Mouse (Mus musculus) embryonic facial prominence, embryonic 10.5 days (tissue): ENCODE data around the gene Xxylt1. TPM values are rescaled to one million over a fixed set of nuclear protein-coding genes. Genes with fewer than 3 reads are reported as not detected.

Experiments used
- DNase-seq: peaks from one replicate; pipeline ENCODE4 v3.0.0-alpha.2; 2017; ENCODE audit warnings: low spot score
- H3K27ac ChIP-seq: fragments of 300-500 bp; sonication (generic); replicated peaks from 2 replicates; pipeline ENCODE4 v1.5.1; 2016; ENCODE audit warnings: mild to moderate bottlenecking
- H3K27me3 ChIP-seq: fragments of 300-500 bp; sonication (generic); replicated peaks from 2 replicates; pipeline ENCODE4 v1.6.1; 2016; ENCODE audit warnings: low read depth, mild to moderate bottlenecking; ENCODE audit not compliant: poor library complexity, severe bottlenecking
- H3K36me3 ChIP-seq: fragments of 300-500 bp; sonication (generic); replicated peaks from 2 replicates; pipeline ENCODE4 v1.6.1; 2016; ENCODE audit warnings: mild to moderate bottlenecking, moderate library complexity
- H3K4me1 ChIP-seq: fragments of 300-500 bp; sonication (generic); 2 replicates; pipeline ENCODE4 v1.6.1; 2016
- H3K4me3 ChIP-seq: fragments of 300-500 bp; sonication (generic); 2 replicates; pipeline ENCODE4 v1.5.1; 2016; ENCODE audit warnings: mild to moderate bottlenecking, moderate library complexity
- H3K9me3 ChIP-seq: fragments of 300-500 bp; sonication (generic); 2 replicates; pipeline ENCODE4 v1.6.1; 2016; ENCODE audit warnings: mild to moderate bottlenecking
- WGBS: fragments of 180-500 bp; shearing (Covaris S2); methylation state at CpG from one replicate; pipeline ENCODE4 v1.1.7; 2016; 5-methylcytosine and 5-hydroxymethylcytosine counted together
- polyA plus RNA-seq: library from polyadenylated mRNA; unstranded; fragments of >200 nt; fragmentation: Nextera tagmentation; extraction: Ambion mirVana; gene quantifications from 2 replicates; pipeline ENCODE4 v1.2.1, GENCODE M21; 2016

Xxylt1 gene
- 14.5 and 16.3 TPM in 2 replicates for polyA plus RNA-seq

- Histone ChIP-seq H3K4me3 (peak within 1 kb of the TSS; percentile 84), H3K27ac (peak within 1 kb of the TSS; percentile 91), H3K4me1 (peaks cover 29% of the 10 kb centered on the region), H3K9me3 (no peaks in the 10 kb centered on the region), H3K27me3 (no peaks in the 10 kb centered on the region), H3K36me3 (peaks cover 10% of the 10 kb centered on the region)
- under 1% methylated on average over 54 of the region's 54 CpGs for WGBS
- DNase-seq = peak; percentile 96
Observed at GRCm38 (mm10) chr16:31081125-31081664, at the start of gene Xxylt1. Gene Xxylt1 (minus strand): TSS chr16:31081432.

- no peaks in the 10 kb centered on the region for H3K9me3 ChIP-seq
- WGBS = 86% methylated on average over 5 of the region's 5 CpGs
- peaks cover 33% of the 10 kb centered on the region for H3K36me3 ChIP-seq
- H3K4me3 ChIP-seq = no peak overlapping the region
- H3K4me1 ChIP-seq = peaks cover 23% of the 10 kb centered on the region
- no peak for DNase-seq
- no peaks in the 10 kb centered on the region for H3K27me3 ChIP-seq
- no peak overlapping the region for H3K27ac ChIP-seq
Observed at GRCm38 (mm10) chr16:31128116-31128515, 46.9 kb upstream of the Xxylt1 start.

- H3K27ac ChIP-seq = no peak overlapping the region
- peaks cover 40% of the 10 kb centered on the region for H3K36me3 ChIP-seq
- H3K9me3 ChIP-seq = no peaks in the 10 kb centered on the region
- 53% methylated on average over 5 of the region's 5 CpGs for WGBS
- no peak for DNase-seq
- H3K4me1 ChIP-seq = peaks cover 4% of the 10 kb centered on the region; the same call in 1 of the 2 replicates
- no peaks in the 10 kb centered on the region for H3K27me3 ChIP-seq
- no peak overlapping the region for H3K4me3 ChIP-seq
Observed at GRCm38 (mm10) chr16:31124991-31125390, 43.8 kb upstream of the Xxylt1 start.

DNA sequence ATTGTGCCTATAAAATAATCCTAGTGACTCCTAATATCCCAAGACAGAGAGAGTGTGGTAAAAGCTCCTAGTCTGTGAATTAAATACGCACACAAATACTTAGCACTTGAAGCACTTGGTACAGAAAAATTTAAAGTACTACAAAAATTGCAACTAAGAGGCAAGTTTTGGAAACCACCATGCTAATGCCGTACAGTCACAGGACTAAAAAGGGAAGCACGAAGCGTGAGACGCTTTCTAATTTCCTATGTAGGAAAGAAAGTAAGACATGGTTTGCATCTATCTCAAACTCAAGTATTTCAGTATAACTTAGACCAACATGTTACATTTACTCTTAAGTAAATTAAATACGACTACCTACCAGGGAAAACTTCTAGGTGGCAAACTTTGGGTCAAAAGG is 40.4 kb upstream of the Xxylt1 start:
- WGBS = 96% methylated on average over 6 of the region's 6 CpGs
- H3K4me1 ChIP-seq = peaks cover 4% of the 10 kb centered on the region; the same call in 1 of the 2 replicates
- H3K27me3 ChIP-seq = no peaks in the 10 kb centered on the region
- DNase-seq = no peak
- H3K36me3 ChIP-seq = peaks cover 34% of the 10 kb centered on the region
- no peaks in the 10 kb centered on the region for H3K9me3 ChIP-seq
- no peak overlapping the region for H3K4me3 ChIP-seq
- H3K27ac ChIP-seq = no peak overlapping the region

DNA sequence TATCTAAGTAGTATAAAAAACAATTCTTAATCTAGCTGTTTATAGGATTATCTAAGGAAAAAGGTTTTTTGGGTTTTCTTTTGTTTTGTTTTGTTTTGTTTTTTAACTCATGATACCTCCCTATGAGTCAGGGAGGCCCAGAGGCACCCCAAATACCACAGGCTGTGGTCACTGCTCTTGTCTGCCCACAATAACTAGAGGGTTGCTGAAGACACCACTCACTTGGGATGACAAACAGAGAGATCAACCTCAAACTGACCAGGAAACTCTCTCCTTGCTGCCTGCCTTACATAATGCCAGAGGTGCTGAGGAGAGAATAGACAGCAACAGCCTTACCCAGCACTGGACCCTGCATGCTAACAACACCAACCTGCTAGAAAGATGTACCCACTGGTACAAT is 32.4 kb upstream of the Xxylt1 start:
- Histone ChIP-seq H3K4me1 (no peaks in the 10 kb centered on the region), H3K27ac (no peak overlapping the region), H3K9me3 (peaks cover 9% of the 10 kb centered on the region; the same call in 1 of the 2 replicates), H3K36me3 (peaks cover 64% of the 10 kb centered on the region), H3K27me3 (no peaks in the 10 kb centered on the region), H3K4me3 (no peak overlapping the region)
- no peak for DNase-seq

DNA sequence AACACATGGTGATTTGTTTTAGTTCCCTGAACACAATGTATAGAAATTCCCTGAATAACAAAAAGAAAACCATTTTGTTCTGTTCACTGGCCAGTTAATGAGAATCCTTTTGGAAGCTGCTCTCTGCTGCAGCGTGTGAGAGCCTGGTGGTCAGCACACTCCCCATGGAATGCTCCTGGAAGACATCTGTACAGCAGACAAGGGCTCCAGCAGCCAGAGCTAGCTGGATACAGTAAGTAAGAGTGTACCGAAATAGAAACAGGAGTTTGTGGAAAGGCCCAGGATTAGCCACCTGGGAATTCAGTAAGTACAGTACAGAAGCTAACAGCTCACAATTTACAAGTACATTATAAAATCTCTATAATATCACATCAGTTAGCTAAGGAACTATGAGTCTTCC is 20.1 kb upstream of the Xxylt1 start:
- no peak for DNase-seq
- Histone ChIP-seq H3K27ac (no peak overlapping the region), H3K36me3 (peaks cover 49% of the 10 kb centered on the region), H3K4me1 (no peaks in the 10 kb centered on the region), H3K9me3 (no peaks in the 10 kb centered on the region), H3K27me3 (no peaks in the 10 kb centered on the region), H3K4me3 (no peak overlapping the region)
- WGBS = 86% methylated on average over 2 of the region's 2 CpGs

- no peaks in the 10 kb centered on the region for H3K27me3 ChIP-seq
- no peak overlapping the region for H3K4me3 ChIP-seq
- H3K27ac ChIP-seq = no peak overlapping the region
- 82% methylated on average over 1 of the region's 1 CpGs for WGBS
- peaks cover 47% of the 10 kb centered on the region for H3K36me3 ChIP-seq
- H3K9me3 ChIP-seq = no peaks in the 10 kb centered on the region
- no peak for DNase-seq
- H3K4me1 ChIP-seq = no peaks in the 10 kb centered on the region
Observed at GRCm38 (mm10) chr16:31099906-31100305, 18.7 kb upstream of the Xxylt1 start.

- no peak for DNase-seq
- no peaks in the 10 kb centered on the region for H3K27me3 ChIP-seq
- peaks cover 5% of the 10 kb centered on the region; the same call in 1 of the 2 replicates for H3K36me3 ChIP-seq
- 81% methylated on average over 6 of the region's 6 CpGs for WGBS
- H3K27ac ChIP-seq = no peak overlapping the region
- H3K9me3 ChIP-seq = no peaks in the 10 kb centered on the region
- H3K4me1 ChIP-seq = peaks cover 4% of the 10 kb centered on the region; the same call in 1 of the 2 replicates
- no peak overlapping the region for H3K4me3 ChIP-seq
Observed at GRCm38 (mm10) chr16:31094036-31094435, 12.8 kb upstream of the Xxylt1 start.

DNA sequence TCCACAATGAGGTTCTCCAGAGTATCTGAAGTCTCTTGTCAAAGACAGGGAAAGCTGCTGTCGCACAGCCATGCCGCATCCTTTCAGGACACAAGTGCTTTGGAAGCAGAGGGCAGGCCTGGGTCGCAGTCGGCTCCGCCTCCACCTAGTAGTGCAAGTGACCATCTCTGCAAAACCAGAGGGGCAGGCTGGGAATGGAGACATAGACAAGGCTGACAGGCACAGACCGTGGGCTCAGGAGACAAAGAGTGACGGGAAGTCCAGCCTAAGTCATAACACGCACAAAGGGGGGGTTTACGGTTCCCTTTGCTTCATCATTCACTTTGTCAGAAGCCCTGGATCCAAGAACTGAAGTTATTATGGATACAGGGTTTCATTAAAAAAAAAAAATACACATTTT is 12.0 kb upstream of the Xxylt1 start:
- H3K27me3 ChIP-seq = no peaks in the 10 kb centered on the region
- H3K4me3 ChIP-seq = no peak overlapping the region
- 51% methylated on average over 9 of the region's 9 CpGs for WGBS
- H3K4me1 ChIP-seq = peaks cover 4% of the 10 kb centered on the region; the same call in 1 of the 2 replicates
- H3K36me3 ChIP-seq = 0 out of 2 replicates have a peak, but pooled peaks cover 3% of the 10 kb centered on the region
- no peak for DNase-seq
- no peaks in the 10 kb centered on the region for H3K9me3 ChIP-seq
- H3K27ac ChIP-seq = no peak overlapping the region; the same call in 1 of the 2 replicates

DNA sequence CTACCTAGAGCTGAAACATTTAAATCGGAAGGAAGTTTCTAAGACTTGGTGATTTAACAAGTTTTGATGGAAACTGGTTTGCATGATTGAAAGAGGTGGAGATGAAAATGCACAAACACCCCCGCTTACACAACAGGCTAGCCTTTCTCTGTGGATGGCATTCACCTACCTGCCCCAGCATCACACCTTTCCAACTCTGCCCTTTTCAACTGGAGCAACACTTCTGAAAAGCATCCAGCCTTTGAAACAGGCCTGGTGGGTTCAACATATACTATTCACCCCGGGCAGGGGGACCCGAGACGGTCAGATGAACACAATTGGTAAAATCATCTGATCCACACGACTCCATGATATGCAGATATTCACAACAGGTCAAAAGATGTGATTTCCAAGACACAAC is 659 bp upstream of the Xxylt1 start:
- no peak for DNase-seq
- H3K4me1 ChIP-seq = peaks cover 25% of the 10 kb centered on the region
- no peaks in the 10 kb centered on the region for H3K27me3 ChIP-seq
- peaks cover 8% of the 10 kb centered on the region for H3K36me3 ChIP-seq
- H3K4me3 ChIP-seq = peak overlapping the region; percentile 84
- no peaks in the 10 kb centered on the region for H3K9me3 ChIP-seq
- H3K27ac ChIP-seq = peak overlapping the region; percentile 91; the same call in 1 of the 2 replicates
- WGBS = 68% methylated on average over 6 of the region's 6 CpGs

GRCm38 (mm10) chr16:31080573-31081051 is 620 bp downstream of the Xxylt1 start:
- H3K27ac ChIP-seq = peak overlapping the region; percentile 91
- no peaks in the 10 kb centered on the region for H3K27me3 ChIP-seq
- under 1% methylated on average over 36 of the region's 36 CpGs for WGBS
- peak; percentile 82 for DNase-seq
- no peaks in the 10 kb centered on the region for H3K9me3 ChIP-seq
- H3K4me3 ChIP-seq = peak overlapping the region; percentile 84
- H3K4me1 ChIP-seq = peaks cover 29% of the 10 kb centered on the region
- H3K36me3 ChIP-seq = peaks cover 10% of the 10 kb centered on the region

DNA sequence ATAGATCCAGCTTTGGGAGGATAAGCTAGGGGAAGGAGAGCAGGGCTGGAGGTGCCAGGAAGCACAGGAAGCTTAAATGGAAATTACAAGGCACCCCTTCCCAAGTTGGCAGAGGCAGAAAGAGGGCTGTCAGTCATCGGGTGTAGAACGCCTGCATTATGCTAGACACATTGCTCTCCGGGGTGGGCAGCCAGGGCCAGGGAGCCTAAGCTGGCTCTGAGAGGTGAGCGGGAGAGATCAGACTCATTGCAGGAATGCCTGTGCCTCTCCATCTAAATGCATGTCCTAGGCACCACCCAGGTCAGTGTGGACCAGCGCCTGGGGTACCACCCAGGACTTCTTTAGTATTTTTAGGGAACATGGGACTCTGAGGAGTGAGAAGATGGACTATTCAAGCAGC is 3.8 kb downstream of the Xxylt1 start:
- Histone ChIP-seq H3K36me3 (peaks cover 10% of the 10 kb centered on the region), H3K4me1 (peaks cover 29% of the 10 kb centered on the region), H3K27ac (no peak overlapping the region), H3K27me3 (no peaks in the 10 kb centered on the region; the same call in 1 of the 2 replicates), H3K4me3 (no peak overlapping the region), H3K9me3 (no peaks in the 10 kb centered on the region)
- 94% methylated on average over 5 of the region's 5 CpGs for WGBS
- DNase-seq = no peak

DNA sequence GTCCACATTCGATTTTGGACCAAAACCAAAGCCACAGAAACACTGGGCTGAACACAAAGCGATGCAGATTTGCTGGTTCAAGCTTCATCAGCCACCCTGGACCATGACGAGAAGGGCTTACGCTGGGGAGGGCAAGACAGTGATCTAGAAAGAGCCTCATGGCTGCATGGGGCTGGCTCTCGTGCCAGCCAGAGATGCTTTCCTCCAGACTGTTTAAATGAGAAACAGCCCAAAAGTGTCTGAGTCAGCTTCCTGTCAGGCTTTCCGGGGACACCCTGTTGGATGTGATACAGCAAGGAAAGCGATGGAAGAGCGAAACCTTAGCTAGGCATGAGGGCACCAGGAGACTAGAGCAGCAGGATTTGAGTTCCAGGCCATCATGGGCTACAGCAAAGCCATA is 4.8 kb downstream of the Xxylt1 start:
- no peak overlapping the region for H3K4me3 ChIP-seq
- H3K9me3 ChIP-seq = no peaks in the 10 kb centered on the region
- peaks cover 23% of the 10 kb centered on the region for H3K4me1 ChIP-seq
- H3K36me3 ChIP-seq = peaks cover 10% of the 10 kb centered on the region
- no peaks in the 10 kb centered on the region; the same call in 1 of the 2 replicates for H3K27me3 ChIP-seq
- no peak overlapping the region for H3K27ac ChIP-seq
- no peak for DNase-seq
- 85% methylated on average over 8 of the region's 8 CpGs for WGBS
